Mouse (Mus musculus) C2C12 (cell line): ENCODE measurements around the gene Psip1. TPM values are rescaled to one million over a fixed set of nuclear protein-coding genes. Genes with fewer than 3 reads are reported as not detected.
A peak's percentile ranks its signal among the peaks of the same experiment; 100 is the strongest.
"Not testable (repeated sequence)": the region's sequence is repeated elsewhere in the genome, so short reads cannot be mapped to it uniquely, and the experiment has no call there.

Experiments
- H3K27me3 ChIP-seq: one replicate; pipeline ENCODE4 v1.6.1; 2011; ENCODE audit not compliant: control insufficient read depth, insufficient read depth, insufficient read length
- H3K36me3 ChIP-seq: one replicate; pipeline ENCODE4 v1.6.1; 2011; ENCODE audit not compliant: control insufficient read depth, insufficient read depth
- H3K4me3 ChIP-seq: one replicate; pipeline ENCODE4 v1.5.1; 2011; ENCODE audit warnings: mild to moderate bottlenecking, control low read depth; ENCODE audit not compliant: poor library complexity, insufficient read depth, severe bottlenecking
- H3K79me2 ChIP-seq: one replicate; pipeline ENCODE4 v1.6.1; 2011; ENCODE audit not compliant: control insufficient read depth, insufficient read depth
- H3K79me3 ChIP-seq: one replicate; pipeline ENCODE4 v1.6.1; 2011; ENCODE audit warnings: low read depth, control low read depth
- H3ac ChIP-seq: one replicate; pipeline ENCODE3; 2011; ENCODE audit warnings: low read depth; ENCODE audit not compliant: control insufficient read depth, insufficient read length
- CEBPB ChIP-seq: IDR thresholded peaks from one replicate; pipeline ENCODE4 v1.6.1; 2011; ENCODE audit warnings: low read depth, mild to moderate bottlenecking, control low read depth, moderate library complexity
- CTCF ChIP-seq: IDR thresholded peaks from one replicate; pipeline ENCODE4 v1.5.1; 2011; ENCODE audit not compliant: control insufficient read depth, insufficient read depth, insufficient read length
- FOSL1 ChIP-seq: IDR thresholded peaks from one replicate; pipeline ENCODE4 v1.8.0; 2011; ENCODE audit warnings: mild to moderate bottlenecking, low read length; ENCODE audit not compliant: poor library complexity, insufficient read depth, severe bottlenecking
- MAX ChIP-seq: IDR thresholded peaks from one replicate; pipeline ENCODE4 v1.6.1; 2011; ENCODE audit warnings: mild to moderate bottlenecking, control low read depth
- MYOD1 ChIP-seq: IDR thresholded peaks from one replicate; pipeline ENCODE4 v1.6.1; 2011; ENCODE audit warnings: low read depth; ENCODE audit not compliant: control insufficient read depth, insufficient read length
- MYOG ChIP-seq: IDR thresholded peaks from one replicate; pipeline ENCODE4 v1.6.1; 2011; ENCODE audit not compliant: control insufficient read depth, insufficient read length; ENCODE audit errors: extremely low read depth
- USF1 ChIP-seq: IDR thresholded peaks from one replicate; pipeline ENCODE4 v1.6.1; 2011; ENCODE audit warnings: low read depth, mild to moderate bottlenecking, control low read depth, moderate library complexity
- long read RNA-seq, 2 experiments: library from polyadenylated mRNA; unstranded; transcript quantifications; one replicate each; pipeline ENCODE4 v2.0.0; 2019 to 2020
- polyA plus RNA-seq: library from polyadenylated mRNA; unstranded; fragments of >200 nt; fragmentation: generic; extraction: Trizol; gene quantifications from one replicate; pipeline ENCODE4 v1.2.1, GENCODE M21; 2012; ENCODE audit warnings: missing spikeins

The Psip1 gene
- polyA plus RNA-seq: 34.0 TPM
- long read RNA-seq, experiment 1, transcript Psip1-203 (11 exons, 1,898 nt): major isoform, 9 of 68 reads
- long read RNA-seq, experiment 1, transcript Psip1-202 (11 exons, 1,973 nt): minor isoform, 6 of 68 reads
- long read RNA-seq, experiment 1, partial matches to known transcripts: 33 of 68 reads
- long read RNA-seq, experiment 1, other reads (novel, unspliced or antisense): 16 of 68 reads
- long read RNA-seq, experiment 2, transcript Psip1-201 (16 exons, 3,251 nt): major isoform, 5 of 36 reads
- long read RNA-seq, experiment 2, partial matches to known transcripts: 23 of 36 reads
- long read RNA-seq, experiment 2, other reads (novel, unspliced or antisense): 6 of 36 reads

DNA sequence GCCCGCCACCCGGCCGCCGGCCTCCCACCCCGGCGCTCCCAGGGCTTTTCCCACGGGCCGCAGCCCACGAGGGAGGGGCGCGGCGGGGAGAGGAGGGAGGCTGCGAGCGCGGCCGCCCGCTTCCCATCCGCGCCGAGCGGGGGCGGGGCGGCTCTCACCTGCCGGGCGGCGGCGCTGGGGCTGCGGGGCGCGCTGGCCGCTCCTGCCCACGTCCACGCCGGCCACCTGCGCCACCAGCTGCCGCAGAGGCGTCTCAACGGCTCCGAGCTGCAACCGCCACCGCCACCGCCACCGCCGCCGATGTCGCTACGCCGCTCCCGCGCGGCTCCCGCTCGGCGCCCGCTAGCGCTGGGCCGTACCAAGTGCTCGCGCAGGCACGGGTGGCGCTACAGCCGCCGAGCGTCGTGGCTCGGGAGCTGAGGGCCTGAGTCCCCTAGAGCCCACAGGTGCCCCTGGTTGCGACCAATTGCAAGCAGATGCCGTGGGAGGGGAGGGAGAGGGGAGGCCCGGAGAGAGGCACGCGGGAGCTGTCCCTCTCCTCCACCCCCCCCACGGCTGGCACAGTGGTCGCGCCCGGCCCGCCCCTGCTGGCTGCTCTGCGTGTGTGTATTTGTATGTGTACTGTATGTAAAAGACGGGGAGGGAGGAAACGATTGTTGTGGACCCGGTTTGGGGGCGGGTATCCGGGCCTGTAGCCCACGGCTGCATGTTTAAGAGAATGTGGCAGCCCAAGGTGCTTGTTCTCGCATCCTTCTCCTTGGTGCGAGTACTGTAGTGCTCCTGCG, at the start of gene Psip1:
Psip1 (minus strand) TSS at position 343 of the 785 bp plus-strand sequence.
- H3K27me3 ChIP-seq: no peaks in the 10 kb centered on the region
- peaks cover 43% of the 10 kb centered on the region for H3K79me2 ChIP-seq
- peak within 1 kb of the TSS; percentile 49 for H3K4me3 ChIP-seq
- TF ChIP-seq MAX (peak; percentile 52), CEBPB (no peak), USF1 (no peak), MYOG (no peak)
- peak within 1 kb of the TSS; percentile 82 for H3ac ChIP-seq
- H3K36me3 ChIP-seq: peaks cover 30% of the 10 kb centered on the region
- peaks cover 36% of the 10 kb centered on the region for H3K79me3 ChIP-seq

DNA sequence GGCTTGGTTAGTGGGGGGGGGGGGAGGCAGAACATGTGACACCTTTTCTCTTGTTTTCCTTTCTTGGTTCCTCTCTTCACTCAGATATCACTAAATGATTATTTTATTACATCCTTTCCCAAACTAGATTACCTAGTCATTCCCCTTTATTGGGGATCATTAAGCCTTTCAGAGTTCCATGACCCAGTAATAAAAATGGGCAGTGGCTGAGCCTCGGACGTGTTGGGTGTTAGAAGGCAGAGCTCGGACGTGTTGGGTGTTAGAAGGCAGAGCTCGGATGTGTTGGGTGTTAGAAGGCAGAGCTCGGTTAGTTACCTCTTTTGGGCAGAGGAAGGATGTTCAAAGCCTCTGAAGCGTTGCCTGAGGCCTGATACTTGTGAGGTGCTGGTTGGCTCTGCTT, 47.8 kb upstream of the Psip1 start:
- TF ChIP-seq CTCF (no peak), MYOG (no peak), FOSL1 (no peak), MYOD1 (no peak), MAX (no peak), USF1 (no peak), CEBPB (no peak)
- no peaks in the 10 kb centered on the region for H3K36me3 ChIP-seq
- H3K79me2 ChIP-seq: no peaks in the 10 kb centered on the region
- no peak overlapping the region for H3ac ChIP-seq
- no peak overlapping the region for H3K4me3 ChIP-seq
- H3K79me3 ChIP-seq: no peaks in the 10 kb centered on the region
- H3K27me3 ChIP-seq: no peaks in the 10 kb centered on the region

DNA sequence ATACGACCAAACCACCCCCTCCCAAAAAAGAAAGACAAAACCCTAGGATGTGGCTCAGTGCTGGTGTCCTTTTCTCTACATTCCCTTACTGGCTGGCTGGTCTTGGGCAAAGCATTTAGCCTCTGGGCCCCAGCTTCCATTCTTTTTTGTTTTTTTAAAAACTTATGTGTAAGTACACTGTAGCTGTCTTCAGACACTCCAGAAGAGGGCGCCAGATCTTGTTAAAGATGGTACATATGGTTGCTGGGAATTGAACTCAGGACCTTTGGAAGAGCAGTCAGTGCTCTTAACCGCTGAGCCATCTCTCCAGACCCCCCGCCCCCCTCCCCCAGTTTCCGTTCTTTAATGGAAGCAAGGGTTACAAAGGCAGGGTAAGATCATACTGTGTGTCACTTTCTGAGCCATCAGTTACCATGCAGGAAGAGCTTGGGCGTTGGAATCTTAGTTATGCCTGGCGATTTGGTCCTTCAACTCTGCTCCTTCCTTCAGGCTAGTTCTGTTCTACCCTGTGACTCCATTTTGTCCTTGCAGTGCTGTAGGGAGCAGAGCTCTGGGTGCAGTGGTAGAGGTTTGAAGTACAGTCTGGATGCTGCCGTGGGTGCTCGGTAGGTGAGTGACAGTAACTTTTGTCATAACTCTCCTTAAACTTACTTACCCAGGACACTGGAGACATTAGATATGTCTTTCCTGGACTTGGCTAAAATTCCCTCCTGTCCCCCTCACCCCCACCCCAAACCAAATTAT, 47.1 kb upstream of the Psip1 start:
- Histone ChIP-seq H3K27me3 (no peaks in the 10 kb centered on the region), H3K79me3 (no peaks in the 10 kb centered on the region), H3K79me2 (no peaks in the 10 kb centered on the region), H3K36me3 (no peaks in the 10 kb centered on the region), H3K4me3 (no peak overlapping the region), H3ac (no peak overlapping the region)
- TF ChIP-seq CTCF (no peak), CEBPB (no peak), USF1 (no peak), MYOG (no peak), MYOD1 (no peak), MAX (no peak), FOSL1 (no peak)

DNA sequence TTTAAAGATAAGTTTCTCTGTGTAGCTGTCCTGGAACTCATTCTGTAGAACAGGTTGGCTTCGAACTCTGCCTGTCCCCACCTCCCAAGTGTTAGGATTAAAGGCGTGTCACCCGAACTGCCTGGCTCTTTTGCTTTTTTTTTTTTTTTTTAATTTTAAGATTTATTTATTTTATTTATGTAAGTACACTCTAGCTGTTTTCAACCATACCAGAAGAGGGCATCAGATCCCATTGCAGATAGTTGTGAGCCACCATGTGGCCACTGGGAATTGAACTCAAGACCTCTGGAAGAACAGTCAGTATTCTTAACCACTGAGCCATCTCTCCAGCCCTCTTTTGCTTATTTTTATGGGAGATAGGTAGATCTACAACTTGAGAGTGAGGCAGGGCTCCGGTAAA, 43.8 kb upstream of the Psip1 start:
- H3K27me3 ChIP-seq, H3K36me3 ChIP-seq, H3K79me2 ChIP-seq, H3K4me3 ChIP-seq, H3ac ChIP-seq, H3K79me3 ChIP-seq: not testable (repeated sequence)

DNA sequence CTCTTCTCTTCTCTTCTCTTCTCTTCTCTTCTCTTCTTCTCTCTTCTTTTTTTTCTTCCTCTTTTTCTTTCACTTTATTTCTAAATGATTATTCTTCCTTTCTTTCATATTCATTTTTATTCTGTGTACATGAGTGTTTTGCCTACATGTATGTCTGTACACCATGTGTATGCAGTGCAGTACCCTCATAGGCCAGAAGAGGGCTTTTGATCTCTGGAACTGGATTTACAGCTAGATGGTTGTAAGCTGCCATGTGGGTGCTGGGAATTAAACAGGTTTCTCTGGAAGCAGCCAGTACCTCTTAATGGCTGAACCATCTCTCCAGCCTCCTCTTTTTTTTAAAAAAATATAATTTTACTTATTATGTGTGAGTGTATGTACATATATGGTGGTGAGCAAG, 41.7 kb upstream of the Psip1 start:
- TF ChIP-seq USF1 (no peak), CTCF (no peak), FOSL1 (no peak), MYOG (no peak), MYOD1 (no peak), CEBPB (no peak), MAX (no peak)
- no peaks in the 10 kb centered on the region for H3K27me3 ChIP-seq
- H3K4me3 ChIP-seq: no peak overlapping the region
- no peaks in the 10 kb centered on the region for H3K36me3 ChIP-seq
- no peaks in the 10 kb centered on the region for H3K79me3 ChIP-seq
- H3K79me2 ChIP-seq: no peaks in the 10 kb centered on the region
- no peak overlapping the region for H3ac ChIP-seq

DNA sequence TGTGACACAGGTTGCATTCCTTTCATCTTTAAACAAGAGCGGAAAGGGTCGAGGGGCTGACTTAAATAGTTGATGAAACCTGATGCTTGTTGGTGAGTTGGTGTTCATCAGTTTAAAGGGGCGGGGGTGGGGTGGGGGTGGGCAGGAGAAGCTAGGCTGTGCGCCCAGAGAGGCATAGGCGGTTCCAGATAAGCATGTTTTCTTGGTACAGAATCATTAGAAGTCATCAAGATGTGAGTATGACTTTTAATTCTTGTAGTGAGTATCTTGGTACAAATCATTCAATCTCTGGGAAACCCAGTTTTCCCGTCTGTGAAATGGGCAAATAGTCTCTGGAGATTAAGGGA, 40.7 kb upstream of the Psip1 start:
- Histone ChIP-seq H3K4me3 (no peak overlapping the region), H3K79me2 (no peaks in the 10 kb centered on the region), H3K36me3 (no peaks in the 10 kb centered on the region), H3K79me3 (no peaks in the 10 kb centered on the region), H3K27me3 (no peaks in the 10 kb centered on the region), H3ac (no peak overlapping the region)
- TF ChIP-seq CTCF: no peak
- no peak for TF ChIP-seq MYOG
- TF ChIP-seq USF1: no peak
- no peak for TF ChIP-seq CEBPB
- no peak for TF ChIP-seq MAX
- TF ChIP-seq MYOD1: no peak
- TF ChIP-seq FOSL1: no peak
